23 mouse cellular contexts compared by ENCODE assay signal in genomic region chr1:135470546-135470945, GRCm38 (mm10). TPM values are rescaled to one million over a fixed set of nuclear protein-coding genes. Genes with fewer than 3 reads are reported as not detected.
DNase-seq lines count a peak whose midpoint lies in the region; ATAC-seq lines count a peak whose summit lies in the region.
"Had no signal": no experiment of that assay in that cellular context is flagged by ENCODE, and none has a peak within 500 bp of the region (broad histone marks: within the 10 kb centered on the region; RNA-seq: fewer than 3 reads in every experiment).

No protein-coding gene starts in this region.

- no peaks in the 10 kb centered on the region for H3K27me3 ChIP-seq in heart, embryonic 15.5 days
- H3K27me3 ChIP-seq: CH12.LX; embryonic facial prominence, embryonic 13.5 days; forebrain, embryonic 13.5 days; hindbrain, embryonic 12.5 days; Patski had no signal

- WGBS in heart, embryonic 15.5 days: 89% methylated on average over 13 of the region's 13 CpGs

- H3K9ac ChIP-seq in heart, embryonic 15.5 days: no peak overlapping the region
- H3K9ac ChIP-seq: embryonic facial prominence, embryonic 13.5 days; forebrain, embryonic 13.5 days; hindbrain, embryonic 12.5 days had no signal

- H3K4me1 ChIP-seq in heart, embryonic 15.5 days (replicated peaks): peaks cover 7% of the 10 kb centered on the region; the same call in 1 of the 2 replicates

- H3K4me3 ChIP-seq in heart, embryonic 15.5 days: no peak overlapping the region
- H3K4me3 ChIP-seq: embryonic facial prominence, embryonic 13.5 days; forebrain, embryonic 13.5 days; gastrocnemius, adult 2 months; hindbrain, embryonic 12.5 days had no signal

- DNase-seq in adrenal gland, adult 8-10 months: peak; percentile 66
- DNase-seq in adrenal gland, adult 18-20 months (ENCODE audit: low spot score in 2 of 2): no peak
- no peak for DNase-seq in heart, postnatal 36 days
- DNase-seq in testis, postnatal 14 days (ENCODE audit: low spot score): peak; percentile 32
- no peak for DNase-seq in testis, postnatal 10 days (ENCODE audit: low spot score)
- DNase-seq in urinary bladder, adult 2 months (ENCODE audit: low spot score): no peak
- DNase-seq: cerebellum, adult 18-20 months; cerebellum, adult 9-11 months; cerebellum, postnatal 36 days; gastrocnemius, adult 2 months; gastrocnemius, postnatal 25 days; heart, postnatal 4 days had no signal

- 0 out of 2 replicates have a peak, but pooled peaks have one; percentile 21 for ATAC-seq in heart, embryonic 15.5 days (replicated peaks; ENCODE audit: insufficient number of reproducible peaks, insufficient read depth, low FRiP score, low read depth)
- ATAC-seq: activated CD4-positive, CD25-positive, alpha-beta regulatory T cell, adult 4 months; forebrain, embryonic 13.5 days; hindbrain, embryonic 16.5 days; inflammation-experienced regulatory T-cells, adult 6 months; intestine, postnatal 0 days; Patski had no signal

- peaks cover 65% of the 10 kb centered on the region for H3K36me3 ChIP-seq in heart, embryonic 15.5 days

- no peaks in the 10 kb centered on the region for H3K9me3 ChIP-seq in heart, embryonic 15.5 days (replicated peaks)
- H3K9me3 ChIP-seq: embryonic facial prominence, embryonic 13.5 days; forebrain, embryonic 13.5 days; hindbrain, embryonic 12.5 days had no signal

- intact Hi-C loops in heart, postnatal 36 days (cut with DNase I): no loop called here

- H3K4me2 ChIP-seq in heart, embryonic 15.5 days: no peak overlapping the region
- H3K4me2 ChIP-seq: embryonic facial prominence, embryonic 13.5 days; forebrain, embryonic 13.5 days; heart, embryonic 11.5 days; hindbrain, embryonic 12.5 days had no signal

- H3K27ac ChIP-seq in heart, embryonic 15.5 days: no peak overlapping the region
- H3K27ac ChIP-seq: embryonic facial prominence, embryonic 13.5 days; forebrain, embryonic 13.5 days; gastrocnemius, adult 2 months; hindbrain, embryonic 12.5 days had no signal

RNA-seq across cellular contexts. Expression of gene Ipo9, which starts 40.2 kb away (rescaled TPM):
- total RNA-seq in adrenal gland, adult 8-10 months (2022): 100 to 1,000 TPM in 2 of 4 experiments, 10 to 100 TPM in 2; 71.1 to 104 (median 90.1) TPM
- total RNA-seq in adrenal gland, adult 18-20 months (2021): 10 to 100 TPM; 55.5 to 87.5 TPM
- 63.9 and 82.7 TPM in 2 replicates for polyA plus RNA-seq in heart, embryonic 15.5 days (2015; fragmentation: Nextera tagmentation; extraction: Ambion mirVana)
- total RNA-seq in heart, postnatal 36 days (2021): 10 to 100 TPM; 30.6 to 33.2 TPM
- 42.4 and 47.8 TPM in 2 replicates for polyA plus RNA-seq in urinary bladder, adult 2 months (2012; rRNA removed)

Comparison
In these comparisons a context has a peak if more than half of its experiments do, and no peak if none do; other contexts are left out.
1. DNase-seq: peak in adrenal gland, adult 8-10 months (single experiment) and testis, postnatal 14 days (single experiment); none in adrenal gland, adult 18-20 months (0 of 2), heart, postnatal 36 days (0 of 2), testis, postnatal 10 days (single experiment) and urinary bladder, adult 2 months (single experiment).